Mouse (Mus musculus) heart, postnatal 4 days (tissue): ENCODE measurements at regions not wholly inside any gene's neighbourhood (a gene's known extent, or its start where the extent isn't known, plus 50 kb on each side); places are given as distances from the start of the nearest gene placed in this dataset.
"Not testable (repeated sequence)": the region's sequence is repeated elsewhere in the genome, so short reads cannot be mapped to it uniquely, and the experiment has no call there.

Experiments
- DNase-seq: peaks from one replicate; pipeline ENCODE4 v3.0.0; 2021

- no peak for DNase-seq
These were observed 56.5 kb upstream of the Pdk3 start for GRCm38 (mm10) chrX:93888480-93888879.

- no peak for DNase-seq
These were observed 57.0 kb upstream of the Pdk3 start for GRCm38 (mm10) chrX:93888966-93889365.

GRCm38 (mm10) chrX:93889394-93890042 is 57.5 kb upstream of the Pdk3 start:
- peak; percentile 88 for DNase-seq

- DNase-seq = no peak
These were observed 65.1 kb upstream of the Pdk3 start for GRCm38 (mm10) chrX:93896838-93897820.

- no peak for DNase-seq
These were observed 65.2 kb upstream of the AU015836 start for GRCm38 (mm10) chrX:93903209-93903608.

GRCm38 (mm10) chrX:93905531-93905930 is 62.9 kb upstream of the AU015836 start:
- no peak for DNase-seq

GRCm38 (mm10) chrX:93911087-93911840 is 57.2 kb upstream of the AU015836 start:
- DNase-seq = peak; percentile 58

- DNase-seq = no peak
These were observed 52.9 kb upstream of the AU015836 start for GRCm38 (mm10) chrX:93915548-93915947.

GRCm38 (mm10) chrX:93917367-93917766 is 51.1 kb upstream of the AU015836 start:
- not testable (repeated sequence) for DNase-seq
